Mouse (Mus musculus): ENCODE results near the gene Agap1. TPM values are rescaled to one million over a fixed set of nuclear protein-coding genes. Genes with fewer than 3 reads are reported as not detected.

Agap1 gene
- polyA plus RNA-seq, 1 experiment from 2014 or later: 31.9 TPM

DNA sequence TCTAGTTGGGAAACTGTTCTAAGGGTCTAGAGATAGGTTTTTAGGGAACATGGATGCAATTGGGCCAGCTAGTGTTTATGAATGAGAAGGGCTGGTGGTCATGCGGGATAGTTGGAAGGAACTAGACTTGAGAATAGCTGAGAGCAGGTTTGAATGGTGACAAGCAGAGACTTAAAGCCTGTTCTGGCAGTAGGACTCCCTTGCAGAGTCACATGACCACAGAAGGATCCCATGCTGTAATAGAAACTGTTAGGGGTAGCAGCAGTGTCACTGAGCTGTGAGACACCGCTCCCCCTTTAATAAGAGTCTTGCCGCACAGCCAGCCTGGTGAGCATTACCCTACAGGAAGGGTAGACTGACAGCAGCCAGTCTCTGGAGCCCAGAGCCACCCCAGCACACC lies 201.6 kb downstream of the Agap1 start:
- no peak overlapping the region for H3K9ac ChIP-seq (ENCODE audit: low read depth, low read length)

GRCm38 (mm10) chr1:89656643-89657321 lies 202.2 kb downstream of the Agap1 start:
- H3K9me3 ChIP-seq (ENCODE audit: control insufficient read depth, low read length): no peaks in the 10 kb centered on the region
- ATAC-seq: no peak
- 35% methylated on average over 11 of the region's 11 CpGs for WGBS
- H3K4me1 ChIP-seq (ENCODE audit: control insufficient read depth, insufficient read depth, low read depth, low read length): peaks cover 3% of the 10 kb centered on the region; the same call in 1 of the 2 replicates
- H3K27me3 ChIP-seq (replicated peaks; ENCODE audit: control insufficient read depth, insufficient read depth, low read length): no peaks in the 10 kb centered on the region
- no peak overlapping the region for H3K9ac ChIP-seq (ENCODE audit: low read depth, low read length)
- H3K4me3 ChIP-seq (ENCODE audit: low read length): no peak overlapping the region
- no peak overlapping the region for H3K4me2 ChIP-seq (ENCODE audit: low read length)
- no peaks in the 10 kb centered on the region; the same call in 1 of the 2 replicates for H3K36me3 ChIP-seq (ENCODE audit: control insufficient read depth, insufficient read depth, low read length)
- H3K27ac ChIP-seq (ENCODE audit: low read depth, low read length): no peak overlapping the region

More for the DNA sequence above, 201.6 kb downstream of the Agap1 start:
- H3K4me3 ChIP-seq (ENCODE audit: low read length): no peak overlapping the region
- H3K4me1 ChIP-seq (ENCODE audit: control insufficient read depth, insufficient read depth, low read depth, low read length): peaks cover 3% of the 10 kb centered on the region; the same call in 1 of the 2 replicates
- no peak overlapping the region for H3K27ac ChIP-seq (ENCODE audit: low read depth, low read length)
- no peaks in the 10 kb centered on the region; the same call in 1 of the 2 replicates for H3K36me3 ChIP-seq (ENCODE audit: control insufficient read depth, insufficient read depth, low read length)
- ATAC-seq: no peak
- no peaks in the 10 kb centered on the region for H3K27me3 ChIP-seq (replicated peaks; ENCODE audit: control insufficient read depth, insufficient read depth, low read length)
- H3K4me2 ChIP-seq (ENCODE audit: low read length): no peak overlapping the region
- no peaks in the 10 kb centered on the region for H3K9me3 ChIP-seq (ENCODE audit: control insufficient read depth, low read length)
- WGBS: 72% methylated on average over 3 of the region's 3 CpGs

DNA sequence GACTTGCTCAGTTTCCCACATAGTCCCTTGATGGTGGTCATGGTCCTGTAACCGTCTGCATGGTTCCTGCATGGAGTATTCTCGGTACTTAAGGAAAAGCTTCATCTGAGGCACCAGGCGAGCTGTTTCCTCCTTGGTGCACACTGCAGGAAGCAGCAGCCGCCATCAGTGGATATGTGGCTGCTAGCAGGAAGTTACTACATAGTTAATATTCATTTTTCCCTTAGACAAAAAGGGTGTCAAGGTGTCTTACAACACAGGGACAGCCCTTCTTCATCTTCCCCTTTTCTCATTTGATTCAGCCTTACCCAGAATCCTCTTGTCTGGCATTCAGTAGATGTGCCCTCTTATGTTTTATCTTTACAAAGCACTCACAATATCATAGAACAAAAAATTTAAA lies 206.2 kb downstream of the Agap1 start:
- no peaks in the 10 kb centered on the region for H3K27me3 ChIP-seq (replicated peaks; ENCODE audit: control insufficient read depth, insufficient read depth, low read length)
- ATAC-seq: no peak
- no peak overlapping the region for H3K4me3 ChIP-seq (ENCODE audit: low read length)
- H3K36me3 ChIP-seq (ENCODE audit: control insufficient read depth, insufficient read depth, low read length): peaks cover 8% of the 10 kb centered on the region
- H3K4me1 ChIP-seq (ENCODE audit: control insufficient read depth, insufficient read depth, low read depth, low read length): peaks cover 3% of the 10 kb centered on the region; the same call in 1 of the 2 replicates
- no peak overlapping the region for H3K9ac ChIP-seq (ENCODE audit: low read depth, low read length)
- no peak overlapping the region for H3K27ac ChIP-seq (ENCODE audit: low read depth, low read length)
- no peaks in the 10 kb centered on the region for H3K9me3 ChIP-seq (ENCODE audit: control insufficient read depth, low read length)
- H3K4me2 ChIP-seq (ENCODE audit: low read length): no peak overlapping the region
- 89% methylated on average over 4 of the region's 4 CpGs for WGBS

- H3K9ac ChIP-seq (ENCODE audit: low read depth, low read length): no peak overlapping the region
- no peak for ATAC-seq
- WGBS: 95% methylated on average over 5 of the region's 5 CpGs
- H3K4me2 ChIP-seq (ENCODE audit: low read length): no peak overlapping the region
- no peaks in the 10 kb centered on the region for H3K9me3 ChIP-seq (ENCODE audit: control insufficient read depth, low read length)
- peaks cover 13% of the 10 kb centered on the region for H3K36me3 ChIP-seq (ENCODE audit: control insufficient read depth, insufficient read depth, low read length)
- H3K27ac ChIP-seq (ENCODE audit: low read depth, low read length): no peak overlapping the region
- H3K27me3 ChIP-seq (replicated peaks; ENCODE audit: control insufficient read depth, insufficient read depth, low read length): no peaks in the 10 kb centered on the region
- no peak overlapping the region for H3K4me3 ChIP-seq (ENCODE audit: low read length)
- H3K4me1 ChIP-seq (ENCODE audit: control insufficient read depth, insufficient read depth, low read depth, low read length): no peaks in the 10 kb centered on the region
These were observed 211.5 kb downstream of the Agap1 start for GRCm38 (mm10) chr1:89666154-89666553.

- ATAC-seq: no peak
- H3K9ac ChIP-seq (ENCODE audit: low read depth, low read length): no peak overlapping the region
- no peak overlapping the region for H3K4me2 ChIP-seq (ENCODE audit: low read length)
- WGBS: 76% methylated on average over 7 of the region's 7 CpGs
- H3K27me3 ChIP-seq (replicated peaks; ENCODE audit: control insufficient read depth, insufficient read depth, low read length): no peaks in the 10 kb centered on the region
- H3K27ac ChIP-seq (ENCODE audit: low read depth, low read length): no peak overlapping the region
- H3K4me3 ChIP-seq (ENCODE audit: low read length): no peak overlapping the region
- H3K36me3 ChIP-seq (ENCODE audit: control insufficient read depth, insufficient read depth, low read length): peaks cover 18% of the 10 kb centered on the region
- H3K4me1 ChIP-seq (ENCODE audit: control insufficient read depth, insufficient read depth, low read depth, low read length): no peaks in the 10 kb centered on the region
- no peaks in the 10 kb centered on the region for H3K9me3 ChIP-seq (ENCODE audit: control insufficient read depth, low read length)
These were observed 212.8 kb downstream of the Agap1 start for GRCm38 (mm10) chr1:89667387-89667786.

DNA sequence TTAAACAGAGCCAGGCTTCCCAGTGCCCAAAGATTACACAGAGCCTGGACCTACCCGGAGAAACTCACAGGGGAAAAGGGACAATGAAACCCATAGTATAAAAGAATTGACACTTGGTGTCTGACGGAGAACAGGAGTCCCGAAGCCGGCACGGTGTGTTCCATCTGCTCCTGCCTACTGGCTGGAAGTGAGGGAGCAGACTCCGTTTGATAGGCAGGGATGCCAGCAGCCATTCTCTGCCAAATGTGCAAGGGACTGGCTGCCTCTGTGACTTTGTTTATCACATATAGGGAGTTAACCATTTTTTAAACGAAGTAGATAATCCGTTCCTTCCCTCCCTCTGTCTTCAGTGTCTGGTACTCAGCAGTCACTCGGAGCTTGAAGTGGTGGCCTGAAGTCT lies 214.0 kb downstream of the Agap1 start:
- no peaks in the 10 kb centered on the region for H3K4me1 ChIP-seq (ENCODE audit: control insufficient read depth, insufficient read depth, low read depth, low read length)
- H3K27me3 ChIP-seq (replicated peaks; ENCODE audit: control insufficient read depth, insufficient read depth, low read length): no peaks in the 10 kb centered on the region
- no peak for ATAC-seq
- peaks cover 26% of the 10 kb centered on the region for H3K36me3 ChIP-seq (ENCODE audit: control insufficient read depth, insufficient read depth, low read length)
- no peak overlapping the region for H3K9ac ChIP-seq (ENCODE audit: low read depth, low read length)
- 58% methylated on average over 9 of the region's 9 CpGs for WGBS
- no peak overlapping the region for H3K27ac ChIP-seq (ENCODE audit: low read depth, low read length)
- H3K9me3 ChIP-seq (ENCODE audit: control insufficient read depth, low read length): no peaks in the 10 kb centered on the region
- H3K4me3 ChIP-seq (ENCODE audit: low read length): no peak overlapping the region
- H3K4me2 ChIP-seq (ENCODE audit: low read length): no peak overlapping the region

DNA sequence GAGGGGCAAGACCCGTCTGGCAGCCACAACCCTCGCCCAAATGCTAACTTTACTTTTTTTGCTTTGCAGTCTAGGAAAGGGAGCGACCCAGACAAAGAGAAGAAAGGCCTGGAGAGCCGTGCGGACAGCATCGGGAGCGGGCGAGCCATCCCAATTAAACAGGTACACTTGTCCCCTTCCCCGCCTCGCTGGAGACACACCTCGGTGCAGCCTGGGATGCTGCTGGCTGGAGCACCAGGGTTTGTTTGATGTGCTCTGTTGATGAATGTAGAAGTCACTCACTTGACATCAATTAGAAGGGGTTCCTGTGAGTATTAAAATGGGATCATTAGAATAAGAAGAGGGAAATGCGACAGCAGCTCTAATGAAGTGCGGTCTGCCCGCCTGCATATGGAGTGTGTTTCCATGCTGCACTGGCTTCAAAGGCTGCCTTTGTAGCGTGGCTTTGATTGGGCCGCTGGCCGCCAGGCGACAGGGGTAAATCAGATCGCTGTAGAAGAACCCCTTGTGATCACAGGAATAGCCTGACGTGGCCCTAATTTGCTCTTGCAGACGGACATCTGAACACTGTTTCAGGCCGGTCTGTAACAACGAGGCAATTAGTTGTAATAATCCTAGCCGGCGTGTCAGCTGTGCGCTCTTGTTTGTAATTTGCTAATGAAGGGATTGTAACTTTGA lies 216.6 kb downstream of the Agap1 start:
- no peak overlapping the region for H3K4me3 ChIP-seq (ENCODE audit: low read length)
- no peaks in the 10 kb centered on the region for H3K27me3 ChIP-seq (replicated peaks; ENCODE audit: control insufficient read depth, insufficient read depth, low read length)
- whole genome bisulfite sequencing: 41% methylated on average over 26 of the region's 26 CpGs
- ATAC-seq: peak; percentile 41
- no peaks in the 10 kb centered on the region for H3K9me3 ChIP-seq (ENCODE audit: control insufficient read depth, low read length)
- no peak overlapping the region for H3K4me2 ChIP-seq (ENCODE audit: low read length)
- no peaks in the 10 kb centered on the region; the same call in 1 of the 2 replicates for H3K4me1 ChIP-seq (ENCODE audit: control insufficient read depth, insufficient read depth, low read depth, low read length)
- no peak overlapping the region for H3K9ac ChIP-seq (ENCODE audit: low read depth, low read length)
- H3K27ac ChIP-seq (ENCODE audit: low read depth, low read length): no peak overlapping the region
- peaks cover 16% of the 10 kb centered on the region for H3K36me3 ChIP-seq (ENCODE audit: control insufficient read depth, insufficient read depth, low read length)

DNA sequence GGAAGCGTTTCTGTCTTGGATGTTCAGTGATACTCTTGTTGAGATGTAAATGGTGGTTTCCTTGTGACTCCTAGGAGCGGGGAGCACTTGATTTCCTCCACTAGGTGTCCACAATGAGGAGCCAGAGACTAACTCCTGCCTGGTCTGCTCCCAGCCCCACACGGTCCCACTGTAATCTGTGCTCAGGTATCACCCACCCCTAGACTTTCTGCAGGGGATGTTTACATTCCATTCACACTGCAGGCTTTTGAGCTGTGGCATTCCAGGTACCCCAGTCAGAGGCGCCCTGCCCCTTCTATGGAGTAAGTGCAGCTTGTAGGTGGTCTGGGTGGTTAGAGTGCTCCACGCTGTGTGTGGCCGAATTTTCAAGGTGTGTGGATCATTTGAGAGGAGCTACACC lies 218.5 kb downstream of the Agap1 start:
- no peak overlapping the region for H3K9ac ChIP-seq (ENCODE audit: low read depth, low read length)
- peaks cover 5% of the 10 kb centered on the region for H3K4me1 ChIP-seq (ENCODE audit: control insufficient read depth, insufficient read depth, low read depth, low read length)
- 95% methylated on average over 6 of the region's 6 CpGs for WGBS

DNA sequence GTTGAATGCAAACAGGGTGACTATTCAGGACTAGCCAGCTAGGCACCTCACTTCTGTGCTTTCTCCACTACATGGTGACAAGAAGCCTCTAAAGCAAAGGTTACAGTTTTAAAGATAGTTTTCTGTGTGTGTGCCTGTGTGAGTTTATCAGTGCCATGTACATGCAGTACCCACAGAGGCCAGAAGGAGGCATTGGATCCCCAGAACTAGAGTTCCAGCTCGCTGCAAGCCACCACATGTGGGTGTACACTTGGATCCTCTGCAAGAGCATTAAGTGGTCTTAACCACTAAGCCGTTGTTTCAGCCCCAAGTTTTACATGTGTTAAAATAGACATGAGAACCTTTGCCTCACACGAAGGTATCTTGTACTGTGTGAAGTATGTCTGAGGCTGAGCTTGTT lies 219.1 kb downstream of the Agap1 start:
- ATAC-seq: no peak
- Histone ChIP-seq H3K9ac (ENCODE audit: low read depth, low read length) (no peak overlapping the region), H3K4me3 (ENCODE audit: low read length) (no peak overlapping the region), H3K36me3 (ENCODE audit: control insufficient read depth, insufficient read depth, low read length) (peaks cover 13% of the 10 kb centered on the region), H3K9me3 (ENCODE audit: control insufficient read depth, low read length) (no peaks in the 10 kb centered on the region), H3K4me1 (ENCODE audit: control insufficient read depth, insufficient read depth, low read depth, low read length) (peaks cover 5% of the 10 kb centered on the region), H3K4me2 (ENCODE audit: low read length) (no peak overlapping the region), H3K27ac (ENCODE audit: low read depth, low read length) (no peak overlapping the region), H3K27me3 (replicated peaks; ENCODE audit: control insufficient read depth, insufficient read depth, low read length) (no peaks in the 10 kb centered on the region)
- 94% methylated on average over 3 of the region's 3 CpGs for WGBS

More for the DNA sequence above, 218.5 kb downstream of the Agap1 start:
- no peak overlapping the region for H3K4me2 ChIP-seq (ENCODE audit: low read length)
- peaks cover 13% of the 10 kb centered on the region for H3K36me3 ChIP-seq (ENCODE audit: control insufficient read depth, insufficient read depth, low read length)
- ATAC-seq: no peak
- no peaks in the 10 kb centered on the region for H3K9me3 ChIP-seq (ENCODE audit: control insufficient read depth, low read length)
- no peak overlapping the region for H3K4me3 ChIP-seq (ENCODE audit: low read length)
- H3K27ac ChIP-seq (ENCODE audit: low read depth, low read length): no peak overlapping the region
- no peaks in the 10 kb centered on the region for H3K27me3 ChIP-seq (replicated peaks; ENCODE audit: control insufficient read depth, insufficient read depth, low read length)
